Mouse (Mus musculus): ENCODE results near the gene Arg2.

- TF ChIP-seq CTCF (IDR thresholded peaks at IDR 0.05; ENCODE audit: low read depth): no peak
- TF ChIP-seq EP300 (IDR thresholded peaks at IDR 0.05; ENCODE audit: low read depth): no peak
These were observed 25.3 kb upstream of the Arg2 start for GRCm38 (mm10) chr12:79105312-79105711.

Measured in heart, postnatal 0 days (tissue).